Mouse (Mus musculus): ENCODE measurements around the gene Fam120a. TPM values are rescaled to one million over a fixed set of nuclear protein-coding genes. Genes with fewer than 3 reads are reported as not detected.
A peak's percentile ranks its signal among the peaks of the same experiment; 100 is the strongest.

The Fam120a gene
- polyA plus RNA-seq, 1 experiment from 2014 or later, result 41.4 TPM

DNA sequence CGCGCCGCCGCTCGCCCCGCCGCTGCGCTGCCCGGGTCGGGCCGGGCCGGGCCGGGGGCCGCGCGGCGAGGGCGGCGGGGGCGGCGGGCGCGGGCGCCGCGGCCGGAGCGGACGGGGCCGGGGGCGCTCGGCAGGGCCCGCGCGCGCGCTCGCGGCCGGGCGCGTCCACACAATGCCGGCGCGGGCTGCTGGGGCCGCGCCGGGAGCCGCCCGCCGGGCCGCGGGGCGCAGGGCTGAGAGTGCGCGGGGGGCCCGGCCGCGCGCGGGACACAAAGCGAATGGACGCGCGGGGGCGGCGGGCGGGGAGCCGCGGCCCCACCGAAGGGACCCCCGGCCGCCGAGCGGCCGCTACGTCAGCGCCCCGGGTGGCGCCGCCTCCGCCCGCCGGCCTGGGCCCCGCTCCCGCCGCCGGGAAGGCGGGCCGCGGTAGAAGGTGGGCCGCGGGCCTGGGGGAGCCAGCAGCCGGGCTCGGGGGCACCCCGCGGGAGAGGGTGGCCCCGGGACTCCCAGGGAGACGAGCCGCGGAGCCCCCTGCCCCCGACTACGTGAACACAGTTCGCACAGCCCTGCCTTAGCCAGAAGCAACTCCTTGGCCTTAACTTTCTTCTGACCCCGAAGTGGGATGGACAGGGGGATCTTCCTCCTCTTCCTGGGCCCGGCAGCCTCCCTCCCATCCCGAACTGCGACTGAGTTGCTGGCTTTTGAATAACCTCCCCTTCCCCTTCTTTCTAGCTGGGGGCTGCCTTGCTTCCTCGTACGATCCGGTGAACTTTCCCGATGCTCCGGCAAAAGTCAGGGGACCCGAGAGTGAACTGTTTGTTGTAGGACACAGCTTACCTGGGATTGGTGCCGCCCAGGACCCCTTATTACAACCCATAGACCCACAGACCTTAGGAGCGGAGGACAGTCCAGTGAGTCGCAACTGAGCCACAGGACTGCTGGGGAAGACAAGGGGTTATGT, 96.8 kb downstream of the Fam120a start, which contains the start of gene Phf2:
Phf2 (minus strand) TSS at position 349 of the 961 bp plus-strand sequence.
- peak within 1 kb of the TSS; percentile 99 for H3K9ac ChIP-seq (ENCODE audit: low read depth, low read length)
- ATAC-seq (ENCODE audit: low FRiP score, low TSS enrichment), result peak; percentile 30
- no peaks in the 10 kb centered on the region for H3K9me3 ChIP-seq (ENCODE audit: control insufficient read depth, low read length)
- no peaks in the 10 kb centered on the region; the same call in 1 of the 2 replicates for H3K36me3 ChIP-seq (ENCODE audit: control insufficient read depth, insufficient read depth, low read length)
- peak within 1 kb of the TSS; percentile 87 for H3K27ac ChIP-seq (ENCODE audit: low read depth, low read length)
- peaks cover 21% of the 10 kb centered on the region for H3K4me1 ChIP-seq (ENCODE audit: control insufficient read depth, insufficient read depth, low read length)
- H3K27me3 ChIP-seq (ENCODE audit: control insufficient read depth, insufficient read depth, low read length), result no peaks in the 10 kb centered on the region
- peak within 1 kb of the TSS; percentile 84 for H3K4me2 ChIP-seq (replicated peaks; ENCODE audit: low read depth, low read length)
- peak within 1 kb of the TSS; percentile 94 for H3K4me3 ChIP-seq (ENCODE audit: low read length)
- under 1% methylated on average over 39 of the region's 117 CpGs for WGBS

DNA sequence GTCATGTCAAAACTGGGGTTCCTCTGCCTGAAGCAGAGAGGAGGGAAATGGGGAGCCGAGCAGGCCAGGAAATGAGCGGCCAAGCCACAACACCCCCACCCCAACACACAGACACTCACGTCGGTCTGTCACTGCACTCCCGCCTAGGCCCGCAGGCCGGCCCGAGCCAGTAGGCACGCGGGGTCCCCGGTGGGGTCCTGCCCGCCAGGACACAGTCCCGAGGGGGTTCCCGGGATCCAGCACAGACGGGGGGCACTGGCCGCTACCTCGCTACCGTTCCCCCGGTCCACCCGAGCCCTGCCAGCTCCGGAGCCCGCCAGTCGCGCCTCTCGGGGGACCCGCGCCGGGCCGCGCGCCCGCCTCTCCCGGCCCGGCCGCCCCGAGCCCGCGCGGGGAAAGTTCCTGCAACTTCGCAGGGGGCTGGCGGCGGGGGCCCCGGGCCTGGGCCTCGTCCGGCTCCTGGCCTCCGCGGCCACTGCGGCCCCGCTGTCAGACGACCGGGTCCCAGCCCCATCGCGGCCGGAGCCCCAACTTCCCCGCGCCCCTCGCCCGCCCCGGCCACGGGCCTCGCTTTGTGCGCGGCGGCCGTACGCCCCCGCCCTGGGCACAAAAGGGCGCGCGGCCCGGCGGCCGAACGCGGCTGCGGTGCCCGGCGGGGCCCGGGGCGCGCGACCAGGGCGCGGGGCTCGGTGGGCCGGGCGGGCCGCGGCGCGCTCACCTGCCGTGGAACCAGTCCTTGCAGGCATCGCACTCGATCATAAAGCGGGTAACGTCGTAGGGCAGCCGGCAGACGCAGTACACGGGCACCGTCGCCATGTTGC, 97.7 kb downstream of the Fam120a start:
- Histone ChIP-seq H3K4me3 (ENCODE audit: low read length) (peak overlapping the region; percentile 94), H3K36me3 (ENCODE audit: control insufficient read depth, insufficient read depth, low read length) (no peaks in the 10 kb centered on the region), H3K9me3 (ENCODE audit: control insufficient read depth, low read length) (no peaks in the 10 kb centered on the region), H3K27me3 (ENCODE audit: control insufficient read depth, insufficient read depth, low read length) (no peaks in the 10 kb centered on the region), H3K4me2 (replicated peaks; ENCODE audit: low read depth, low read length) (peak overlapping the region; percentile 84), H3K9ac (ENCODE audit: low read depth, low read length) (peak overlapping the region; percentile 99), H3K4me1 (ENCODE audit: control insufficient read depth, insufficient read depth, low read length) (peaks cover 21% of the 10 kb centered on the region), H3K27ac (ENCODE audit: low read depth, low read length) (peak overlapping the region; percentile 87)
- ATAC-seq (ENCODE audit: low FRiP score, low TSS enrichment), result peak; percentile 32
- under 1% methylated on average over 81 of the region's 102 CpGs for WGBS

DNA sequence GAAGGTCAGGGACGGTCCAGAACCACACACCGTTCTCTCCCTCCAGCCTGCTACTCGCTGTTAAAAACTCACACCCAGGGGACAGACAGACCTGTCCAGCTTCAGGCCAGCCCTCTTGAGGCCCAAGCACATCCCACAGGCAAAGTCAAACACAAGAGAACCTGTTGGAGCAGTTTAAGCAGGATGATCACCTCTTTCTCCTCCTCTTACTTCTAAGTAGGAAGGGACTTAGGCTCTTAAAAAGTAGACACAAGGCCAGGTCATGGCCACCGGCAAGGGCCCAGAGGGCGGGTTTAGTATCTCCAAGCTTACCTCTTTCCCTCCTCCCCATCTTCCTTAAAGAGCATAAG, 98.2 kb downstream of the Fam120a start:
- Histone ChIP-seq H3K9ac (ENCODE audit: low read depth, low read length) (peak overlapping the region; percentile 99), H3K36me3 (ENCODE audit: control insufficient read depth, insufficient read depth, low read length) (no peaks in the 10 kb centered on the region; the same call in 1 of the 2 replicates), H3K4me1 (ENCODE audit: control insufficient read depth, insufficient read depth, low read length) (peaks cover 21% of the 10 kb centered on the region), H3K27me3 (ENCODE audit: control insufficient read depth, insufficient read depth, low read length) (no peaks in the 10 kb centered on the region), H3K9me3 (ENCODE audit: control insufficient read depth, low read length) (no peaks in the 10 kb centered on the region), H3K4me2 (replicated peaks; ENCODE audit: low read depth, low read length) (peak overlapping the region; percentile 84), H3K27ac (ENCODE audit: low read depth, low read length) (peak overlapping the region; percentile 87), H3K4me3 (ENCODE audit: low read length) (peak overlapping the region; percentile 94)
- 9% methylated on average over 5 of the region's 5 CpGs for WGBS
- peak; percentile 2; the same call in 1 of the 2 replicates for ATAC-seq (ENCODE audit: low FRiP score, low TSS enrichment)

DNA sequence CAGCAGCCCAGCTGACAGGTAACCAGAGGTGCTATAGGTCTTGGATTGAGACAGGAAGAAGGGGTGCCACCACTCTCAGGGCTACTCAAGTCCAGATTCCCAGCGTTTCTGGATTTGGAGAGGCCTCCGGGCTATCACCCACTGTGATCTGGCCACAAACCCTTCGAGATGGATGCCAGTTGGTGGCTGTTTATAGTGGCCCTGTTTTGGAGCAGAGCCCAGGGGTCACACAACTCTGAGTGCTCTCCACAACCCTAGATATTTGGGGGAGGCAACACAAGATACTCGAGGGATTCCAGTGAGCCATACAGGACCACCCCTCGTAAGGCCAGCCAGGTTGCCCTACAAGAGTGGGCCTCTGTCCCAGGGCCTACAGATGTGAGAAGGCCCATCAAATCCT, 98.7 kb downstream of the Fam120a start:
- ATAC-seq (ENCODE audit: low FRiP score, low TSS enrichment), result no peak
- H3K9me3 ChIP-seq (ENCODE audit: control insufficient read depth, low read length), result no peaks in the 10 kb centered on the region
- H3K9ac ChIP-seq (ENCODE audit: low read depth, low read length), result peak overlapping the region; percentile 99; the same call in 1 of the 2 replicates
- no peaks in the 10 kb centered on the region for H3K27me3 ChIP-seq (ENCODE audit: control insufficient read depth, insufficient read depth, low read length)
- H3K4me1 ChIP-seq (ENCODE audit: control insufficient read depth, insufficient read depth, low read length), result peaks cover 21% of the 10 kb centered on the region
- H3K4me3 ChIP-seq (ENCODE audit: low read length), result peak overlapping the region; percentile 94
- H3K36me3 ChIP-seq (ENCODE audit: control insufficient read depth, insufficient read depth, low read length), result no peaks in the 10 kb centered on the region; the same call in 1 of the 2 replicates
- 14% methylated on average over 5 of the region's 5 CpGs for whole genome bisulfite sequencing
- 0 out of 2 replicates have a peak overlapping the region, but pooled peaks have one; percentile 87 for H3K27ac ChIP-seq (ENCODE audit: low read depth, low read length)
- peak overlapping the region; percentile 84 for H3K4me2 ChIP-seq (replicated peaks; ENCODE audit: low read depth, low read length)

DNA sequence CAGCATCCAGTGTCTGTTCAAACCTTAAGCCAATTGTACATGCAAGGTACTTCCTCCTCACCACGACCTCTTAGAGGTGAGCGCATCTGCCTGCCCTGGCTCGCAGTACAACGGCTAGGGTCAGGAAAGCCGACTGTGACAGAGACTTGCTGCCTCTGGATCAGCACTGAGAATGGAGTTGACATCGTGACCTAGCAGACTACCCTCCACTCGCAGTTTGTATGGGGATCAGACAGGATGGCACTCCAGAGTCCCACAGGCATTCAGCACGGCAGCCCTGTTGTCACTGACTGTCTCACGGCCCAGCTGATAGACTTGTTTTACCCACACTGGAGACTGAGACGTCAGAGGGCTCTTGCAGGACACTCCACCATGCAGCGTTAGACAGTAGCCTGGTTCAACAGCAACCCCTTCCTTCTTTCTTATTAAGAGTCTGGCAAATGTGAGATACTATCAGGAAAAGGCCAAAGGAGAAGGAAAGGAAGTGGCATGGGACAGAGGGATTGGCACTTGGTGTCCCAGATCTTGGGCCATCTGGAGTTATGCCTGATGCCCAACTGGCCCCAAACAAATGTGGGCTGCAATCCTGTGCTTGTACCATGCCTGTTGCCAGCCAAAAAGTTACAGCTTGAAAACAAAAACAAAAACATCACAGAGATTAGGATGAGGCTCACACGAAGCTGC, 103.0 kb downstream of the Fam120a start:
- no peaks in the 10 kb centered on the region for H3K27me3 ChIP-seq (ENCODE audit: control insufficient read depth, insufficient read depth, low read length)
- H3K27ac ChIP-seq (ENCODE audit: low read depth, low read length), result no peak overlapping the region
- H3K4me1 ChIP-seq (ENCODE audit: control insufficient read depth, insufficient read depth, low read length), result peaks cover 21% of the 10 kb centered on the region
- H3K4me3 ChIP-seq (ENCODE audit: low read length), result no peak overlapping the region
- no peak overlapping the region for H3K9ac ChIP-seq (ENCODE audit: low read depth, low read length)
- no peak for ATAC-seq (ENCODE audit: low FRiP score, low TSS enrichment)
- 76% methylated on average over 12 of the region's 12 CpGs for WGBS
- H3K9me3 ChIP-seq (ENCODE audit: control insufficient read depth, low read length), result no peaks in the 10 kb centered on the region
- no peak overlapping the region for H3K4me2 ChIP-seq (replicated peaks; ENCODE audit: low read depth, low read length)
- no peaks in the 10 kb centered on the region; the same call in 1 of the 2 replicates for H3K36me3 ChIP-seq (ENCODE audit: control insufficient read depth, insufficient read depth, low read length)

DNA sequence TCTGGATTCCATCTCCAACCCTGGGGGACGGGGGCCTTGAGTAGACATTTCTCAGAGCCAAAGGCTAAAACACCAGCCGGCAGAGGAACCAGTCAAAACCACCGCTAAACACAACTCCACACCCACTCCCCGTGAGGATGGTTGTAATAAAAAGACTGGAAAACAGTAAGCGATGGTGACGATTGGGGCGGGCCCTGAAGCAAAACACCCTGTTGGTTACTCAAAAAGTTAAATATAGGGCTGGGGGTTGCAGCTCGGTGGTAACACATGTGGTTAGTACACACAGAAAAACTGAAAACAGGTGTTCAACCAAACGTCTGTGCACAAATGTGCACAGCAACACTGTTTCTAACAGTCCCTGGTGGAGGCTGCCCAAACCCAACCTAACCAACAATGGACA, 104.3 kb downstream of the Fam120a start:
- Histone ChIP-seq H3K4me1 (ENCODE audit: control insufficient read depth, insufficient read depth, low read length) (peaks cover 18% of the 10 kb centered on the region), H3K9me3 (ENCODE audit: control insufficient read depth, low read length) (no peaks in the 10 kb centered on the region), H3K36me3 (ENCODE audit: control insufficient read depth, insufficient read depth, low read length) (no peaks in the 10 kb centered on the region; the same call in 1 of the 2 replicates), H3K4me3 (ENCODE audit: low read length) (no peak overlapping the region), H3K27me3 (ENCODE audit: control insufficient read depth, insufficient read depth, low read length) (no peaks in the 10 kb centered on the region), H3K9ac (ENCODE audit: low read depth, low read length) (no peak overlapping the region), H3K4me2 (replicated peaks; ENCODE audit: low read depth, low read length) (no peak overlapping the region), H3K27ac (ENCODE audit: low read depth, low read length) (no peak overlapping the region)
- no peak for ATAC-seq (ENCODE audit: low FRiP score, low TSS enrichment)
- 66% methylated on average over 9 of the region's 9 CpGs for WGBS

DNA sequence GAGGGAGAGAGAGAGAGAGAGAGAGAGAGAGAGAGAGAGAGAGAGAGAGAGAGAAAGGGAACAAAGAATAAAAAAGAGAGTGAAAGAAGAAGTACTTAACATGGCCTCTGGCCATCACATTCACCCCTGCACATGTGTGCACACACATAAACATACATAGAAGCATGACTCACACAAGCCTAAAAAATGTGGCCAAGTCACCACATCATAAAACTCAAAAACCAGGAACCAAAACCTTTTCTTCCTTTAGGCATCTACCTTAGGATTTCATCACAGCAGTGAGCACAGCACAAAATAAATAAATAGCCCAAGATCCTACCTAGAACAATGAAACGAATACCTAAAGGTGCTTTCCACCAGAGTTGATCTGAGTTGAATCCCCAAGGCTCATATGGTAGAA, 105.9 kb downstream of the Fam120a start:
- no peaks in the 10 kb centered on the region for H3K9me3 ChIP-seq (ENCODE audit: control insufficient read depth, low read length)
- no peak overlapping the region for H3K27ac ChIP-seq (ENCODE audit: low read depth, low read length)
- 86% methylated on average over 1 of the region's 1 CpGs for whole genome bisulfite sequencing
- H3K9ac ChIP-seq (ENCODE audit: low read depth, low read length), result no peak overlapping the region
- H3K36me3 ChIP-seq (ENCODE audit: control insufficient read depth, insufficient read depth, low read length), result no peaks in the 10 kb centered on the region; the same call in 1 of the 2 replicates
- ATAC-seq (ENCODE audit: low FRiP score, low TSS enrichment), result no peak
- no peak overlapping the region for H3K4me3 ChIP-seq (ENCODE audit: low read length)
- H3K27me3 ChIP-seq (ENCODE audit: control insufficient read depth, insufficient read depth, low read length), result no peaks in the 10 kb centered on the region
- no peak overlapping the region for H3K4me2 ChIP-seq (replicated peaks; ENCODE audit: low read depth, low read length)
- peaks cover 29% of the 10 kb centered on the region for H3K4me1 ChIP-seq (ENCODE audit: control insufficient read depth, insufficient read depth, low read length)

DNA sequence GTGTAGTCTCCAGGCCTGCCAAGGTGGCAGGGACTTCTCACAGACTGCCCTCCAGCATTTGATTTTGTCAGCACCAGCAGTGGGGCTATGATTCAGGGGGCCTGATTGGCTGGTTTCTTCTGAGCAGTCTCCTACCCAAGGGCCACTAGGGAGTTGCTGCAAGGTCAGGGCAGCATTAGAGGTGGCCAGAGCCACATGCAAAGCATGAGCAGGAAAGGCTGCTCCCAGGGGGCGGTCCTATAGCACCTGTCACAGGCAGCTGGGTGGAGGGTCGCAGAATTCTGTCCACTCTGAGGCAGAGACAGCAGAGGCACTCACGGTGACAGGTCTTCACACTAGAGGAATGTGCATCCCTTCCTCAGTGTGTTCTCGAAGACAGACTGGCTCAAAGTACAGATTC, 109.0 kb downstream of the Fam120a start:
- H3K4me1 ChIP-seq (ENCODE audit: control insufficient read depth, insufficient read depth, low read length), result peaks cover 32% of the 10 kb centered on the region
- no peak overlapping the region for H3K4me2 ChIP-seq (replicated peaks; ENCODE audit: low read depth, low read length)
- H3K27me3 ChIP-seq (ENCODE audit: control insufficient read depth, insufficient read depth, low read length), result no peaks in the 10 kb centered on the region
- H3K4me3 ChIP-seq (ENCODE audit: low read length), result no peak overlapping the region
- H3K36me3 ChIP-seq (ENCODE audit: control insufficient read depth, insufficient read depth, low read length), result no peaks in the 10 kb centered on the region
- H3K9ac ChIP-seq (ENCODE audit: low read depth, low read length), result peak overlapping the region; percentile 18; the same call in 1 of the 2 replicates
- WGBS, result 58% methylated on average over 4 of the region's 4 CpGs
- no peaks in the 10 kb centered on the region for H3K9me3 ChIP-seq (ENCODE audit: control insufficient read depth, low read length)
- no peak for ATAC-seq (ENCODE audit: low FRiP score, low TSS enrichment)
- H3K27ac ChIP-seq (ENCODE audit: low read depth, low read length), result no peak overlapping the region

Measured in kidney, embryonic 14.5 days (tissue).